Mouse (Mus musculus) heart, adult 2 months (tissue): ENCODE results near the gene Gm21954.

ENCODE experiments used
- CTCF ChIP-seq: fragments of 200-600 bp; IDR thresholded peaks from 2 replicates; pipeline ENCODE4 v1.8.1; 2022; ENCODE audit warnings: antibody characterized with exemption, mild to moderate bottlenecking, moderate library complexity
- EP300 ChIP-seq: fragments of 200-500 bp; IDR thresholded peaks from 2 replicates; pipeline ENCODE4 v1.6.1; 2011; ENCODE audit warnings: low read depth, low read length, control low read depth; ENCODE audit not compliant: insufficient read depth
- POLR2A ChIP-seq: fragments of 200-500 bp; IDR thresholded peaks from 2 replicates; pipeline ENCODE4 v1.6.1; 2011; ENCODE audit warnings: mild to moderate bottlenecking, low read depth, low read length, control low read depth; ENCODE audit not compliant: insufficient read depth

GRCm38 (mm10) chr3:55451035-55451434, 21.0 kb downstream of the Gm21954 start:
- no peak for TF ChIP-seq CTCF
- TF ChIP-seq POLR2A = no peak
- no peak for TF ChIP-seq EP300
